Mouse (Mus musculus) brain, embryonic 18.5 days (tissue): ENCODE data around the gene R3hdm2.

Source experiments
- DNase-seq: peaks from one replicate; pipeline ENCODE4 v3.0.0-alpha.2; 2012; ENCODE audit warnings: low read depth, low spot score

R3hdm2 gene

DNA sequence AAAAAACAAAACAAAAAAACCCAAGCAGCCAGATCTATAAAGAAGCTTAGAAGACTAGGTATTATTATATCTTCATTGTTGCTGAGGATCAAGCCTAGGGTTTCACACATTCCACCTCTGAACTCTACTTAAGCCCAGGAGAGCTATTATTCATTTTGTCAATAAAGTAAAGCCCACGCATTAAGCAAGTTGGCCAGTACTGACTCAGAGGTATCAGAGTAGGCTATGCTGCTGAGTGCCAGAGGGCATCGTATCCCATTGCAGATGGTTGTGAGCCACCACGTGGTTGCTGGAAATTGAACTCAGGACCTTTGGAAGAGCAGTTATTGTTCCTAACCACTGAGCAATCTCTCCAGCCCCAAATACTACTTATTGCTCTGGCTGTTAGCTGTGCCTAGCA, 163.8 kb downstream of the R3hdm2 start:
- DNase-seq, result no peak

DNA sequence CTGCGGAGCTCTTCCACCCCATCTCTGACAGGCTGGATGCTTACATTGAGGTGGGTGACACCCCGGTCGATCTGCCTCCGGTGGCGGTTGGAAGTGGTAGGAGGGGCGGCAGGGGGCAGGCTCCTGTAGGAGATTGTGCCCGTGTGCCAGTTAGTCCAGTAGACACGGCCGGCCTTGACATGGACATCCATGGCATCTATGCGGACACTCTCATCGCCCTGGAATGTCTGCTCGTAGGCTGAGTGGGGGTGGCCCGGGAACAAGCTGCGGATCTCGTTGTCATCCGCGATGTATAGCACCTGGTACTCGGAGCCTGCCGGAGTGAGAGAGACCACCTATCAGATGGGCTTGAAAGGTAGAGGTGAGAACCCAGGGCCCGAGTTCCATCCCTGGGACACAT, 164.2 kb downstream of the R3hdm2 start:
- DNase-seq, result no peak

DNA sequence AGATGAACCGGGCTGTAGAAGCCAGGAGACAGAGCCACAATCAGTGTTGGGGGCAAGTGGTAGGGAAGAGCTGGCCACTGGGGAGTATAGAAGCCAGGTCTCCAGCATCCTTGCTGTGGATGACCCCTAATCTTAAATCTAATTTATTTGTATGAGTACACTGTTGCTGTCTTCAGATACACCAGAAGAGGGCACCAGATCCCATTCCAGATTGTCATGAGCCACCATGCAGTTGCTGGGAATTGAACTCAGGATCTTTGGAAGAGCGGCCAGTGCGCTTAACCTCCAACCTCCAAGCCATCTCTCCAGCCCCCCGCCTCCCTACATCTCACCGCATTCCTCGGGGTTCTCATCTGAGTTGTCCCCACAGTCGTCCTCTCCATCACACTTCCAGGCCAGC, 166.4 kb downstream of the R3hdm2 start:
- DNase-seq, result no peak

GRCm38 (mm10) chr10:127548236-127548635, 168.1 kb downstream of the R3hdm2 start:
- DNase-seq, result no peak
